Mouse (Mus musculus) embryonic fibroblast, embryonic 13.5 days (primary cell): ENCODE results near the gene Gm9970.

Experiments
- CTCF ChIP-seq: IDR thresholded peaks from 2 replicates; pipeline ENCODE4 v1.5.1; 2011; ENCODE audit warnings: mild to moderate bottlenecking, control low read depth, low read length, moderate library complexity, borderline replicate concordance; ENCODE audit not compliant: insufficient read depth
- POLR2A ChIP-seq: IDR thresholded peaks from 2 replicates; pipeline ENCODE4 v1.6.1; 2011; ENCODE audit warnings: low read depth, mild to moderate bottlenecking, control low read depth, low read length, moderate library complexity

GRCm38 (mm10) chr5:31201042-31201741, 39.8 kb downstream of the Gm9970 start:
- TF ChIP-seq CTCF (no peak), POLR2A (no peak; the same call in 1 of the 2 replicates)
